In the genomic region with DNA sequence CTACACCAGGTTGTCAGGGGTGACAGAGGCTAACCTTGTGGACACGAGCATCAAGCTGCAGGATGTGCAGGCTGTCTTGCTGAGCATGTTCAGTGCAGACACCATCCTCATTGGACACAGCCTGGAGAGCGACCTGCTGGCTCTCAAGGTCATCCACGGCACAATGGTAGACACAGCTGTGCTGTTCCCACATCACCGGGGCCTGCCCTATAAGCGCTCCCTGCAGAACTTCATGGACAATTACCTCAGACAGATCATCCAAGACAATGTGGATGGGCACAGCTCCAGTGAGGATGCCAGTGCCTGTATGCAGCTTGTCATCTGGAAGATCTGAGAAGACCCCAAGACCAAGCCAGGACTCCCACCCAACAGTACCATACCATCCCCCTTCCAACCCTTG, we compare ENCODE assay signal across 24 mouse cellular contexts. TPM values are rescaled to one million over a fixed set of nuclear protein-coding genes. Genes with fewer than 3 reads are reported as not detected.
"Had no signal": no experiment of that assay in that cellular context is flagged by ENCODE, and none has a peak within 500 bp of the region (broad histone marks: within the 10 kb centered on the region; RNA-seq: fewer than 3 reads in every experiment).

No protein-coding gene starts in this region.

RNA-seq across cellular contexts. Expression of a gene that starts 12.0 kb away (rescaled TPM):
- polyA plus RNA-seq: heart, embryonic 10.5 days; heart, embryonic 12.5 days; heart, embryonic 13.5 days; heart, embryonic 14.5 days; heart, embryonic 15.5 days; heart, embryonic 16.5 days; heart, postnatal 0 days; hindbrain, embryonic 10.5 days; hindbrain, embryonic 11.5 days; hindbrain, embryonic 12.5 days; hindbrain, embryonic 13.5 days; hindbrain, embryonic 14.5 days; hindbrain, embryonic 15.5 days; hindbrain, embryonic 16.5 days; hindbrain, postnatal 0 days; inflammation-experienced regulatory T-cells, adult 6 months; intestine, embryonic 14.5 days; intestine, embryonic 16.5 days; intestine, postnatal 0 days; kidney, adult 2 months; kidney, embryonic 14.5 days; kidney, embryonic 15.5 days; kidney, embryonic 16.5 days; large intestine, adult 2 months had no signal

RNA-seq across cellular contexts. Expression of a gene that starts 31.6 kb away (rescaled TPM):
- polyA plus RNA-seq: heart, embryonic 10.5 days; heart, embryonic 12.5 days; heart, embryonic 13.5 days; heart, embryonic 14.5 days; heart, embryonic 15.5 days; heart, embryonic 16.5 days; heart, postnatal 0 days; hindbrain, embryonic 10.5 days; hindbrain, embryonic 11.5 days; hindbrain, embryonic 12.5 days; hindbrain, embryonic 13.5 days; hindbrain, embryonic 14.5 days; hindbrain, embryonic 15.5 days; hindbrain, embryonic 16.5 days; hindbrain, postnatal 0 days; inflammation-experienced regulatory T-cells, adult 6 months; intestine, embryonic 14.5 days; intestine, embryonic 16.5 days; intestine, postnatal 0 days; kidney, adult 2 months; kidney, embryonic 14.5 days; kidney, embryonic 15.5 days; kidney, embryonic 16.5 days; large intestine, adult 2 months had no signal
